Mouse (Mus musculus): Measurements from ENCODE around the gene Fam170b. TPM values are rescaled to one million over a fixed set of nuclear protein-coding genes. Genes with fewer than 3 reads are reported as not detected.

Gene Fam170b
- total RNA-seq, 2 experiments from 2014 or later: not detected

GRCm38 (mm10) chr14:32880332-32880731 lies 46.6 kb downstream of the Fam170b start:
- TF ChIP-seq CTCF (IDR thresholded peaks at IDR 0.05): no peak
- H3K4me3 ChIP-seq: no peak overlapping the region
- intact Hi-C loops (cut with DNase I): no loop called here
- H3K27ac ChIP-seq: no peak overlapping the region
- no peak for DNase-seq

DNA sequence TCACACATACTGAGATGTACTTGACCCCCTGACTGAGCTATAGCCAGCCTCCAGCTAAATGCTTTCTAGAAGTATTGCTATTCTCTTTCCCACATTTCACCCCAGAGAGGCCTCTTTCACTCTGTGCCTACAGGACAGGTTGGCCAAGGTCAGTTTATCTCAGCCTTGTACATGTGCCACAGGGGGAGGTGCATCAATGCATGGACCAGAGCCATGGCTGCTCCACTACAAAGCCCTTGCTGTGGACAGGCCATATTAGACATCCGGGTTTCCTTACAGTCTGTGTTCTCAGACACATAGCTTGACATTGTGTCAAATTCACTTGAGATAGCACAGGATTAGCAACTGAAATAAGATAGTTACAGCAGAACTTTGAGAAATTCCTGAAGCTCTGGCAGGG lies 47.9 kb downstream of the Fam170b start:
- intact Hi-C loops (cut with DNase I): no loop called here
- TF ChIP-seq CTCF (IDR thresholded peaks at IDR 0.05): no peak
- Histone ChIP-seq H3K27ac (no peak overlapping the region), H3K4me3 (no peak overlapping the region)
- DNase-seq: no peak

Other genes starting within 250 kb of the Fam170b start
- gene Prrxl1, start 234.6 kb upstream of the Fam170b start, total RNA-seq (2021): not detected
- 100 to 1,000 TPM; 264 to 326 TPM for gene 3425401B19Rik, start 148.7 kb upstream of the Fam170b start, total RNA-seq (2021)
- gene Tmem273, start 48.0 kb upstream of the Fam170b start, total RNA-seq (2021): under 1 TPM in 1 of 2 experiments, not detected in 1; 0.25 TPM
- 1 to 10 TPM; 1.7 to 3.3 TPM for gene Vstm4, start 22.8 kb downstream of the Fam170b start, total RNA-seq (2021)
- gene Lrrc18, start 157.4 kb downstream of the Fam170b start, total RNA-seq (2021): under 1 TPM in 1 of 2 experiments, not detected in 1; 0.31 TPM